Mouse (Mus musculus) naive thymus-derived CD4-positive, alpha-beta T cell, adult 5 months (primary cell): ENCODE measurements around the gene 4930402K13Rik. TPM values are rescaled to one million over a fixed set of nuclear protein-coding genes. Genes with fewer than 3 reads are reported as not detected.

Experiments
- polyA plus RNA-seq: library from polyadenylated mRNA; unstranded; fragments of 100-300 nt; shearing (Covaris generic); gene quantifications from one replicate; pipeline ENCODE4 v1.2.1, GENCODE M21; 2017

4930402K13Rik gene
- polyA plus RNA-seq: not detected

GRCm38 (mm10) chrX:9104262-9104661 lies at the start of gene 4930402K13Rik:
TSS of gene 4930402K13Rik (plus strand) at chrX:9104562.

GRCm38 (mm10) chrX:9062715-9063114 lies 41.6 kb upstream of the 4930402K13Rik start, which contains the start of gene Fthl17f:
TSS of gene Fthl17f (plus strand) at chrX:9063015.

Other genes with a start within 250 kb of the 4930402K13Rik start
- gene Gm5751, start 230.3 kb upstream of the 4930402K13Rik start, polyA plus RNA-seq: not detected
- gene B630019K06Rik, start 212.2 kb upstream of the 4930402K13Rik start, polyA plus RNA-seq: 3.2 TPM
- gene Fthl17b, start 141.6 kb upstream of the 4930402K13Rik start, polyA plus RNA-seq: not detected
- not detected for gene Fthl17c, start 128.0 kb upstream of the 4930402K13Rik start, polyA plus RNA-seq
- not detected for gene Fthl17d, start 117.8 kb upstream of the 4930402K13Rik start, polyA plus RNA-seq
- not detected for gene Fthl17e, start 71.1 kb upstream of the 4930402K13Rik start, polyA plus RNA-seq
- gene Fthl17f, start 41.5 kb upstream of the 4930402K13Rik start, polyA plus RNA-seq: not detected
- gene Lancl3, start 95.3 kb downstream of the 4930402K13Rik start, polyA plus RNA-seq: 0.09 TPM
- not detected for gene Gm14862, start 152.3 kb downstream of the 4930402K13Rik start, polyA plus RNA-seq
- gene Xk, start 168.2 kb downstream of the 4930402K13Rik start, polyA plus RNA-seq: 1.3 TPM
- 0.68 TPM for gene H2al1m, start 179.2 kb downstream of the 4930402K13Rik start, polyA plus RNA-seq
- not detected for gene H2al1k, start 246.1 kb downstream of the 4930402K13Rik start, polyA plus RNA-seq